Mouse (Mus musculus) CH12.LX (cell line): Measurements from ENCODE around the gene Efr3b. TPM values are rescaled to one million over a fixed set of nuclear protein-coding genes. Genes with fewer than 3 reads are reported as not detected.

Experiments
- polyA plus RNA-seq: library from polyadenylated mRNA; unstranded; fragments of >175 nt; gene quantifications from 2 replicates; pipeline ENCODE4 v1.2.1, GENCODE M21; 2012; ENCODE audit warnings: low read depth; ENCODE audit not compliant: insufficient read length
- total RNA-seq, 2 experiments: library from RNA; depleted of rRNA; stranded (reverse); fragments of 300-350 nt in 1 of 2; fragments of >200 nt in 1 of 2; gene quantifications; 2 replicates each; pipeline ENCODE4 v1.2.3; 2012 to 2014

Efr3b gene
- total and polyA plus RNA-seq, 3 experiments, result 0.68 to 2.1 (median 0.82) TPM

Other genes with a start within 250 kb of the Efr3b start
- gene Dnmt3a, start 232.9 kb downstream of the Efr3b start, total RNA-seq (2012; rRNA removed), result 21.2 and 23.4 TPM in 2 replicates
- gene Dnmt3a, start 232.9 kb downstream of the Efr3b start, total RNA-seq (2014; rRNA removed), result 15.4 and 15.5 TPM in 2 replicates
- 61.5 TPM in 2 replicates for gene Dnmt3a, start 232.9 kb downstream of the Efr3b start, polyA plus RNA-seq
- gene Pomc, start 84.0 kb downstream of the Efr3b start, total RNA-seq (2012; rRNA removed), result 3.5 and 4.4 TPM in 2 replicates
- gene Pomc, start 84.0 kb downstream of the Efr3b start, total RNA-seq (2014; rRNA removed), result 2.8 and 2.9 TPM in 2 replicates
- 2.5 and 3.2 TPM in 2 replicates for gene Pomc, start 84.0 kb downstream of the Efr3b start, polyA plus RNA-seq
- 7.3 and 7.9 TPM in 2 replicates for gene Dnajc27, start 43.7 kb upstream of the Efr3b start, total RNA-seq (2012; rRNA removed)
- 10.1 and 10.3 TPM in 2 replicates for gene Dnajc27, start 43.7 kb upstream of the Efr3b start, total RNA-seq (2014; rRNA removed)
- 9.8 and 10.2 TPM in 2 replicates for gene Dnajc27, start 43.7 kb upstream of the Efr3b start, polyA plus RNA-seq
- 0.04 and 0.13 TPM in 2 replicates for gene Adcy3, start 94.2 kb upstream of the Efr3b start, total RNA-seq (2012; rRNA removed)
- 0.13 and 0.18 TPM in 2 replicates for gene Adcy3, start 94.2 kb upstream of the Efr3b start, total RNA-seq (2014; rRNA removed)
- gene Adcy3, start 94.2 kb upstream of the Efr3b start, polyA plus RNA-seq, result 0.34 and 0.44 TPM in 2 replicates
- gene Ptrhd1, start 195.1 kb upstream of the Efr3b start, total RNA-seq (2012; rRNA removed), result 3.6 and 4.7 TPM in 2 replicates
- 7.3 and 9.3 TPM in 2 replicates for gene Ptrhd1, start 195.1 kb upstream of the Efr3b start, total RNA-seq (2014; rRNA removed)
- gene Ptrhd1, start 195.1 kb upstream of the Efr3b start, polyA plus RNA-seq, result 6.7 and 6.8 TPM in 2 replicates
- 25.3 and 25.4 TPM in 2 replicates for gene Cenpo, start 195.4 kb upstream of the Efr3b start, total RNA-seq (2012; rRNA removed)
- 32.1 and 32.7 TPM in 2 replicates for gene Cenpo, start 195.4 kb upstream of the Efr3b start, total RNA-seq (2014; rRNA removed)
- 19.3 and 24.4 TPM in 2 replicates for gene Cenpo, start 195.4 kb upstream of the Efr3b start, polyA plus RNA-seq